Mouse (Mus musculus) brain, adult 10 weeks (tissue): ENCODE measurements around the gene Uqcrc2. TPM values are rescaled to one million over a fixed set of nuclear protein-coding genes. Genes with fewer than 3 reads are reported as not detected.

Source experiments
- polyA plus RNA-seq: library from polyadenylated mRNA; stranded (reverse); fragments of 350-450 nt; fragmentation: Illumina TruSeq; extraction: RNeasy Lipid Tissue Mini Kit (QIAGEN cat#74804); gene quantifications from one replicate; pipeline ENCODE4 v1.2.3, GENCODE M21; 2015; ENCODE audit warnings: low read depth, low replicate concordance

Uqcrc2 gene
- polyA plus RNA-seq: 389 TPM

GRCm38 (mm10) chr7:120634711-120635361 lies at the start of gene Uqcrc2:
Uqcrc2 (plus strand) TSS chr7:120635176.

DNA sequence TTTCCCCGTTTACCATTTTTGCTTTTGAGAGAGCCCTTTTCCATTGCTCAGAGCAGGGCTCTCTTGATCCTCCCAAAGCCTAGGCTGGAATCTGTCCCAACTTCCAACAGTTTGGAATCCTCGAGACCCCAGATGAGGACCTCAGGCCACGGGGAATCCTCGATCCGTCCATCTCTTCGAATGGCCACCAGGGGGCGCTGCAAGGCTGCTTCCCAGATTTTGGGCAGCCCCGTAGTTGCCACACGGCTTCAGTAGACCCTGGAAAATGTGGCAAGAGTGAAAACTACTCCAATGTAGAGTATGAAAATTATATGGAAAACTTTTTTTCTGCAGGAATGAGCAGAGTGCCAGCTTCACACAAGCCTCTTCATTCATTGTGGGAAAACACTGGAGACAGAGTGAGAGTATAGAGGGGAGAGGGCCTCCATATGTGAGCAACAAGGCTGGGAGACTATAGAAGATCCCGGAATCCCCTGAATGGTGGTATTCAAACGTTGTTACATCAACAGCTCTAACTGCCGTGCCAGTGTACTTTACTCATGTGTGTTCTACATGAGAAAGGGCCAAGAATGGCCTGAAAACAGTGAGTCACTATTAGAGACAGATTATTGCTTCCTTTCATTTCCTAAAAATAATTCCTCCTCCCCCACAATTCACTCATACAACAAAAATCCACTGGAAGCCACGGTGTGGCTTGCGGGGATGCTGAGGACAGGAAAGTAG lies 35.3 kb downstream of the Uqcrc2 start, which contains the start of gene Pdzd9:
Pdzd9 (minus strand) TSS at position 191 of the 723 bp plus-strand sequence.

GRCm38 (mm10) chr7:120677001-120677643 lies 42.1 kb downstream of the Uqcrc2 start, which contains the start of gene Mosmo:
Mosmo (plus strand) TSS chr7:120677618.

Other genes with a start within 250 kb of the Uqcrc2 start
- gene Abca16, start 225.5 kb upstream of the Uqcrc2 start, polyA plus RNA-seq: not detected
- gene Pdzd9, start 35.2 kb downstream of the Uqcrc2 start, polyA plus RNA-seq: not detected
- 57.9 TPM for gene Mosmo, start 42.4 kb downstream of the Uqcrc2 start, polyA plus RNA-seq
- gene Vwa3a, start 104.1 kb downstream of the Uqcrc2 start, polyA plus RNA-seq: 3.4 TPM
- gene Gm5737, start 177.2 kb downstream of the Uqcrc2 start, polyA plus RNA-seq: not detected
- 19.3 TPM for gene Eef2k, start 207.7 kb downstream of the Uqcrc2 start, polyA plus RNA-seq